Mouse (Mus musculus) liver, postnatal 0 days (tissue): ENCODE data around the gene Kcnb1.

Experiments used
- CTCF ChIP-seq: sonication (generic); IDR thresholded peaks from 2 replicates; pipeline ENCODE4 v1.5.1; 2016; ENCODE audit warnings: antibody characterized with exemption, low read depth
- EP300 ChIP-seq: IDR thresholded peaks from 2 replicates; pipeline ENCODE4 v1.6.1; 2016; ENCODE audit warnings: antibody characterized with exemption, low read depth, mild to moderate bottlenecking

DNA sequence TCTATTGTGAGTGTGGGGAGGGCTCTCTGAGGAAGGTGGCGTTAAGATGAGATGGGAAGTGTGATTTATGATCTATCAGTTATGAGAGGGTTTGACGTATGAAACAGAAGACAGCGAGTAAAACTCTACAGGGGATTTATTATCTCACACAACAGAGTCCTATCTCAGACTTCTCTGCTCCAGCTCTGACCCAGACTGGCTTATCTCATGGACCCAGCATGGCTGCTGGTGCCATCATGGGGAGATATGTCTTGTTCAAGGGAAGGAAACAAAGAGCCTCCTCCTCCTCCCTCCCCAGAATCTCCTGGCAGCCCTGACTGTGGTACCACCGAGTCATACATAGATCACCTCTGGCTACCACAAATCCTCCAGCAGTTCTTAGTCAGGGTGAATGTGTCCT lies 48.1 kb downstream of the Kcnb1 start:
- no peak for TF ChIP-seq CTCF
- TF ChIP-seq EP300 = peak; percentile 88
